Mouse (Mus musculus): Measurements from ENCODE around the gene Rimbp2. TPM values are rescaled to one million over a fixed set of nuclear protein-coding genes. Genes with fewer than 3 reads are reported as not detected.

Gene Rimbp2
- total and polyA plus RNA-seq, 3 experiments = not detected

DNA sequence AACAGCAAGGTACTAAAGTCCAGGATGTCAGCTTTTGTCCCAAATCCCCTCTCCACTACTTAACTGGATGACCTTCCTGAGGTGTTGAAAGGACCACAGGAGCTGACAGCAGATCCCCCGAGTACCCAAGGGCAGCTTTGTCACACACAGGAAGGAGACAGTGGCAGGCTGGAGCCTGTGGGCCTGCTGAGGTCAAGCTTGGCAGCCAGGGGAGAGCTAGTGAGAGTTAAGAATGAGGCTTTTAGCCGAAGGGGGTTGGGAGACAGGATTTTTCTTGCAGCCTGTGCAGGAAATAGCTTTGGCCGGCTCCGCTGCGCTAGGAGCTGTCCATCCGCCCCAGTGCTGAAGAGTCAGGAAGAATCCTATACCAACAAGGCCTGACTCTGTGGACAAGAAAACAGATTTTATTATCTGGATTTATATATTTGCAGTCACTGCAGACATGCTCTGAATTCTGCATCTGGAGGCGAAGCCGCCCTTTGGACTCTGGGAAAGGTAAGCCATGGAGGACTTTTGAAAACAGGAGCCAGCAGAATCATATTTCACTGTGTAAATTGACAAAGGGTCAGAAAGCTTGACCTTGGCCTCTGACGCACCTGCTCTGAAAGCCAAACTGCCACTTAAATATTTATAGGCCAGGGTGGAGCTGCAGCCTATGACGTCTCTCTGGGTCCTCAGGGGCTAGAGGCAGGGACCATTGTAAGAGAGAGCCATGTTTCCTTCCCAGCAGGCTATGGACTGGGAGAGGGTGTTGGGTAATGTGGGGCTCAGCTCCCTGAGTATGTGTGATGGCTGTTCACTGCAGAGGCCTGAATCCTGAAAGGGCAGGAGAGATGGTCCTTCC is 35.9 kb downstream of the Rimbp2 start:
- DNase-seq (ENCODE audit: low spot score) (no peak), ATAC-seq (ENCODE audit: extremely low read depth, insufficient number of reproducible peaks, low FRiP score, poor library complexity, severe bottlenecking) (no peak)
- Histone ChIP-seq H3K4me1 (ENCODE audit: insufficient read depth, low read depth, low read length) (no peaks in the 10 kb centered on the region), H3K4me3 (ENCODE audit: low read depth, low read length) (no peak overlapping the region), H3K9me3 (replicated peaks) (peaks cover 49% of the 10 kb centered on the region), H3K27me3 (ENCODE audit: insufficient read depth, low read length) (no peaks in the 10 kb centered on the region), H3K36me3 (replicated peaks) (no peaks in the 10 kb centered on the region)
- TF ChIP-seq GATA2 (IDR thresholded peaks at IDR 0.05; ENCODE audit: borderline replicate concordance, low read depth, low read length) (no peak), CTCF (IDR thresholded peaks at IDR 0.05; ENCODE audit: low read depth, low read length) (no peak), POLR2AphosphoS5 (IDR thresholded peaks at IDR 0.05; ENCODE audit: insufficient replicate concordance, low read depth, low read length) (no peak), GATA1 (IDR thresholded peaks at IDR 0.05; ENCODE audit: borderline replicate concordance, low read length) (no peak), TAL1 (conservative IDR thresholded peaks at IDR 0.05; ENCODE audit: low read depth, low read length) (no peak)

DNA sequence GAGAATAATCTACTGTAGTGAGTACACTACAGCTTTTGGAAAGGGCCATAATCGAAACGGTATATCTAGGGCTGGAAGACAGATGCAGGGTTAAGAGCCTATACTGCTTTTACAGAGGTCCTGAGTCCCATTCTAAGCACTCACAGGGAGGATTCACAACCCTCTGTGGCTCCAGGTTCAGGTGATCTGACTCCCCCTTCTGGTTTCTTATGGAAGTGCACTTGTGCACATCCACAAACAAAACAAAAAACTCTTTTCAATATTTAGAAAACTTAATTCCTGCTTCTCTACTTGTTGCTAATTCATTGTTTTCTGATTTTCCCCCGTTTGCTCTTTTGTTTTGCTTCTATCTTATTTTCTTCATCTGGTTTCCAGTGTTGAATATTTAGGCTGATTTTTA is 39.5 kb downstream of the Rimbp2 start:
- Histone ChIP-seq H3K4me3 (ENCODE audit: low read depth, low read length) (no peak overlapping the region), H3K9me3 (replicated peaks) (peaks cover 62% of the 10 kb centered on the region), H3K27me3 (ENCODE audit: insufficient read depth, low read length) (no peaks in the 10 kb centered on the region), H3K4me1 (ENCODE audit: insufficient read depth, low read depth, low read length) (no peaks in the 10 kb centered on the region), H3K36me3 (replicated peaks) (no peaks in the 10 kb centered on the region)
- no peak for DNase-seq (ENCODE audit: low spot score)
- TF ChIP-seq GATA2 (IDR thresholded peaks at IDR 0.05; ENCODE audit: borderline replicate concordance, low read depth, low read length) (no peak), CTCF (IDR thresholded peaks at IDR 0.05; ENCODE audit: low read depth, low read length) (no peak), POLR2AphosphoS5 (IDR thresholded peaks at IDR 0.05; ENCODE audit: insufficient replicate concordance, low read depth, low read length) (no peak), TAL1 (conservative IDR thresholded peaks at IDR 0.05; ENCODE audit: low read depth, low read length) (no peak), GATA1 (IDR thresholded peaks at IDR 0.05; ENCODE audit: borderline replicate concordance, low read length) (no peak)
- no peak for ATAC-seq (ENCODE audit: extremely low read depth, insufficient number of reproducible peaks, low FRiP score, poor library complexity, severe bottlenecking)

GRCm38 (mm10) chr5:128912374-128912773 is 40.9 kb downstream of the Rimbp2 start:
- Histone ChIP-seq H3K27me3 (ENCODE audit: insufficient read depth, low read length) (no peaks in the 10 kb centered on the region), H3K9me3 (replicated peaks) (peaks cover 59% of the 10 kb centered on the region), H3K4me1 (ENCODE audit: insufficient read depth, low read depth, low read length) (no peaks in the 10 kb centered on the region), H3K36me3 (replicated peaks) (no peaks in the 10 kb centered on the region), H3K4me3 (ENCODE audit: low read depth, low read length) (no peak overlapping the region)
- ATAC-seq (ENCODE audit: extremely low read depth, insufficient number of reproducible peaks, low FRiP score, poor library complexity, severe bottlenecking) (no peak), DNase-seq (ENCODE audit: low spot score) (no peak)
- no peak for TF ChIP-seq CTCF (IDR thresholded peaks at IDR 0.05; ENCODE audit: low read depth, low read length)
- TF ChIP-seq POLR2AphosphoS5 (IDR thresholded peaks at IDR 0.05; ENCODE audit: insufficient replicate concordance, low read depth, low read length) = no peak
- TF ChIP-seq TAL1 (conservative IDR thresholded peaks at IDR 0.05; ENCODE audit: low read depth, low read length) = no peak
- TF ChIP-seq GATA1 (IDR thresholded peaks at IDR 0.05; ENCODE audit: borderline replicate concordance, low read length) = no peak
- no peak for TF ChIP-seq GATA2 (IDR thresholded peaks at IDR 0.05; ENCODE audit: borderline replicate concordance, low read depth, low read length)

DNA sequence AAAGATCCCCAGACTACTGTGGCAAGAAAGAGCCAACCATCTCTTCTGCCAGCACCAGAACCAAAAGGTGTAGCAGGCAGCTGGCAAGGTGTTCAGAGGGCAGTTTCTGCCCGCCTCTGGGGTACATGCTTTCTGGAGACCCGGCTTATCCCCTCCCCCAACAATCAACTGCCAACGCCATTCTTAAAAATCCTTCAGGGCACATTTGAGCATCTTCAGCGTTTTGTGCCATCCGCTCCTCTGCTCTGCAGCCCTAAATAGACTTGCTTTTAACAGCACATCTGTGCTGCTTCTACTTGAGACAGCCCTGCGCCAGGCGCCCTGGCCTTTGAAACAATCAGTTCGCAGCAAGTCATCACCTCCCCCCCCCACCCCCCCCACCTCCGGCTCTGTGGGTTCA is 41.7 kb downstream of the Rimbp2 start:
- DNase-seq (ENCODE audit: low spot score) (no peak), ATAC-seq (ENCODE audit: extremely low read depth, insufficient number of reproducible peaks, low FRiP score, poor library complexity, severe bottlenecking) (no peak)
- Histone ChIP-seq H3K4me1 (ENCODE audit: insufficient read depth, low read depth, low read length) (no peaks in the 10 kb centered on the region), H3K4me3 (ENCODE audit: low read depth, low read length) (no peak overlapping the region), H3K27me3 (ENCODE audit: insufficient read depth, low read length) (no peaks in the 10 kb centered on the region), H3K9me3 (replicated peaks) (peaks cover 58% of the 10 kb centered on the region), H3K36me3 (replicated peaks) (no peaks in the 10 kb centered on the region)
- TF ChIP-seq POLR2AphosphoS5 (IDR thresholded peaks at IDR 0.05; ENCODE audit: insufficient replicate concordance, low read depth, low read length) (no peak), GATA2 (IDR thresholded peaks at IDR 0.05; ENCODE audit: borderline replicate concordance, low read depth, low read length) (no peak), CTCF (IDR thresholded peaks at IDR 0.05; ENCODE audit: low read depth, low read length) (no peak), GATA1 (IDR thresholded peaks at IDR 0.05; ENCODE audit: borderline replicate concordance, low read length) (no peak), TAL1 (conservative IDR thresholded peaks at IDR 0.05; ENCODE audit: low read depth, low read length) (no peak)

- TF ChIP-seq CTCF (IDR thresholded peaks at IDR 0.05; ENCODE audit: low read depth, low read length) = no peak
- no peak for TF ChIP-seq POLR2AphosphoS5 (IDR thresholded peaks at IDR 0.05; ENCODE audit: insufficient replicate concordance, low read depth, low read length)
- TF ChIP-seq GATA1 (IDR thresholded peaks at IDR 0.05; ENCODE audit: borderline replicate concordance, low read length) = no peak
- TF ChIP-seq GATA2 (IDR thresholded peaks at IDR 0.05; ENCODE audit: borderline replicate concordance, low read depth, low read length) = no peak
- TF ChIP-seq TAL1 (conservative IDR thresholded peaks at IDR 0.05; ENCODE audit: low read depth, low read length) = no peak
- H3K27me3 ChIP-seq (ENCODE audit: insufficient read depth, low read length) = no peaks in the 10 kb centered on the region
- H3K4me3 ChIP-seq (ENCODE audit: low read depth, low read length) = no peak overlapping the region
- ATAC-seq (ENCODE audit: extremely low read depth, insufficient number of reproducible peaks, low FRiP score, poor library complexity, severe bottlenecking) (no peak), DNase-seq (ENCODE audit: low spot score) (no peak)
- H3K9me3 ChIP-seq (replicated peaks) = peaks cover 77% of the 10 kb centered on the region
- H3K36me3 ChIP-seq (replicated peaks) = no peaks in the 10 kb centered on the region
- no peaks in the 10 kb centered on the region for H3K4me1 ChIP-seq (ENCODE audit: insufficient read depth, low read depth, low read length)
Observed at GRCm38 (mm10) chr5:128904113-128904512, 49.2 kb downstream of the Rimbp2 start.

DNA sequence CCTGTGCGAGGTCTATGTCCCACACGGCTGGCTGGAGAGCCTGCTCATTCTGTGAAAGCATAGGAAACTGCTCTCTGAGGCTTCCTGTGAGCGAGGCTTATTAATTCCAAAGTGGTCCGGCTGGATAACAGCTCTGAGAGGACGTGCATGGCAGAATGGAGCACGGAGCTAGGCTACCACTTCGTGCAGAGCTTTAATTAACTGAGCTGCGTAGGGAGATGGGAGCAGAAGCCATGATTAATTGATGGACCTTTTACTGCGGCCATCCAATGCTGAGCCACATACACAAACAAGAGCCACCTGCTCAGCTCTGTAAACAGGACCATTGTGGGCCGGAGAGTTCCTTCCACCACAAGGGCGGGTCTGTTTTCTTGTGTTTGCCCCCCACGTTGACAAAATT is 50.2 kb downstream of the Rimbp2 start:
- Histone ChIP-seq H3K4me1 (ENCODE audit: insufficient read depth, low read depth, low read length) (no peaks in the 10 kb centered on the region), H3K4me3 (ENCODE audit: low read depth, low read length) (no peak overlapping the region), H3K36me3 (replicated peaks) (no peaks in the 10 kb centered on the region), H3K27me3 (ENCODE audit: insufficient read depth, low read length) (no peaks in the 10 kb centered on the region), H3K9me3 (replicated peaks) (peaks cover 80% of the 10 kb centered on the region)
- no peak for TF ChIP-seq GATA1 (IDR thresholded peaks at IDR 0.05; ENCODE audit: borderline replicate concordance, low read length)
- TF ChIP-seq GATA2 (IDR thresholded peaks at IDR 0.05; ENCODE audit: borderline replicate concordance, low read depth, low read length) = no peak
- TF ChIP-seq POLR2AphosphoS5 (IDR thresholded peaks at IDR 0.05; ENCODE audit: insufficient replicate concordance, low read depth, low read length) = no peak
- TF ChIP-seq CTCF (IDR thresholded peaks at IDR 0.05; ENCODE audit: low read depth, low read length) = no peak
- TF ChIP-seq TAL1 (conservative IDR thresholded peaks at IDR 0.05; ENCODE audit: low read depth, low read length) = no peak
- DNase-seq (ENCODE audit: low spot score) (no peak), ATAC-seq (ENCODE audit: extremely low read depth, insufficient number of reproducible peaks, low FRiP score, poor library complexity, severe bottlenecking) (no peak)

Data from G1E (cell line).